Mouse (Mus musculus): ENCODE data around the gene Pla2g15. TPM values are rescaled to one million over a fixed set of nuclear protein-coding genes. Genes with fewer than 3 reads are reported as not detected.

Pla2g15 gene
- polyA plus RNA-seq, 1 experiment from 2014 or later: 6.5 TPM

DNA sequence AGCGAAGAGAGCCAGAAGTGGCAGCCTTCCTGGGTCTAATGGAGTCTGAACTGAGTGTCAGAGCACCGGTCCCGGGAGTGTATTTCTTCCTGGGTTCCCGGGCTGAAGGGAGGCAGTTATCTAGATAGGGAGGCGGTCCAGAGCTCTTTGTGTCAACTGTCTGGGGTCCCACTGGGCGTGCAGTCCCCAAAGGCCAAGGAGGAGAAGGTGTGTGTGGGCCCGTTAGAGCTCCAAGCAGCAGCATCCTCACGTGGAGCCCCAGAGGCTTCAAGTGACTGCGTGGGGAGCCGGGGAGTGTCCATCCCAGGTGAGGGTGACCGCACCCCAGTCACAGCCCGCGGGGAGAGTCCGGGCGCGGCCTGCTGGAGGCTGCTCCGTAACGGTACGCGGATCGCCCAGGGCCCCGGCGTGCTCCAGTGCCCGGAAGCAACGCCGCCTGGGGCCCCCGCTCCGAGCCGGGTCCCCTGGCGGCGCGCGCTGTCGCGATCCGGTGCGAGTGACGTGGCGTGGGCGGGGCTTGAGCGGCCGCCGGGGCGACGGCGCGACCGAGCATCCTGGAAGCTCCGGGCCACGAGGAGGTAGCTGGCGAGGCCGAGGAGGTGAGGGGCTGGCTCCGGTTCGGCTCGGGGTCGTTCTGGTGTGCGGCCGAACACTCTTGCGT, 18.3 kb downstream of the Pla2g15 start, which contains the start of gene Slc7a6:
Slc7a6 (plus strand) TSS at position 502 of the 661 bp plus-strand sequence.
- peak; percentile 85 for ATAC-seq (ENCODE audit: low FRiP score, low TSS enrichment)

DNA sequence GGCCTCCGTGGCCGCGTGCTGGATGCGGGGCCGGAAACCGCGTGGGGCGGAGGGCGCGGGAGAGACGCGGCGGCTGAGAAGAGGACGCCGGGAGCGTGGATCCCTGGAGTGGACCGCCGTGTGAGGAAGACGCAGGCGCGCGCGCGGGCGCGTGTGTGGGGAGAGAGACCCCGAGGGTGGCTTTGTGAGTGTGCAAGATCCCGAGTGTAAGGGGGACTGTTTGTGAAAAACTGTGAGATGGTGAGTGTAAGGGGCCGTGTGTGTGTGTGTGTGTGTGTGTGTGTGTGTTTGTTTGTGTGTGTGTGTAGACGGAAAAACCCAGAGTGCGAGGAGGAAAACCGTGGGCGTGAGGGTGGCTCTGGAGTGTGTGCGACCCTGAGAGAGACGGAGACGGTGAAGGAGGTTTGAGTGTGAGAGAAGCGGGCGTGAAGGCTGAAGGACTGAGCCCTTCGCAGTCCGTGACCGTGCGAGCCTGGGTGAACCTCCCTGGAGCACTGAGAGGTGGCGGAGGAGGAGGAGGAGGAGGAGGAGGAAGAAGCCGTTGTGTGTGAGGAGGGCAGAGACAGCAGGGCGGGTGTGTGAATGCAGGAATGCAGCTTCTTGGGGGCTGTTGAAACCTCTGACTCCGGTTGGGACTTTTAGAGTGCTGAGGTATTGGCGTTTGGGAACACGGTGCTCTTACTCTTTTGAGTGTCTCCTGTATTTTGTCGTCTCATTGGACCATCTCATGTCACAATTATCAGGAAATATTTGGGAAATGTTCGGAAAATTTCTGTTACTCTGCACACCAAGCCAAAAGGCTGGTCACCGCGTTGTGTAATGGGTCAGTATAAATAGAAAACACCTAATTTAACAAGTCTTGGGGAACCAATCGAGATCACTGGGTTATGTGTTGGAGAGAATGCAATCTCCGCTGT, 19.1 kb downstream of the Pla2g15 start:
- H3K4me1 ChIP-seq (ENCODE audit: control insufficient read depth, insufficient read depth, low read length): peaks cover 8% of the 10 kb centered on the region
- no peaks in the 10 kb centered on the region for H3K9me3 ChIP-seq (ENCODE audit: control insufficient read depth, low read length)
- H3K4me3 ChIP-seq (replicated peaks; ENCODE audit: low read depth, low read length): peak overlapping the region; percentile 77
- H3K4me2 ChIP-seq (ENCODE audit: low read length): peak overlapping the region; percentile 92
- H3K27me3 ChIP-seq (ENCODE audit: control insufficient read depth, insufficient read depth, low read length): no peaks in the 10 kb centered on the region
- DNase-seq (peak; percentile 86), ATAC-seq (ENCODE audit: low FRiP score, low TSS enrichment) (peak; percentile 78)
- peak overlapping the region; percentile 95 for H3K27ac ChIP-seq (replicated peaks; ENCODE audit: low read depth, low read length)
- no peaks in the 10 kb centered on the region for H3K36me3 ChIP-seq (ENCODE audit: control insufficient read depth, insufficient read depth, low read length)
- peak overlapping the region; percentile 93 for H3K9ac ChIP-seq (replicated peaks; ENCODE audit: low read length)
- 2% methylated on average over 54 of the region's 54 CpGs for WGBS

More for the DNA sequence above, 18.3 kb downstream of the Pla2g15 start, which contains the start of gene Slc7a6:
- peaks cover 6% of the 10 kb centered on the region for H3K36me3 ChIP-seq (ENCODE audit: control insufficient read depth, insufficient read depth, low read length)
- peak within 1 kb of the TSS; percentile 92 for H3K4me2 ChIP-seq (ENCODE audit: low read length)
- DNase-seq: peak; percentile 94
- no peaks in the 10 kb centered on the region for H3K9me3 ChIP-seq (ENCODE audit: control insufficient read depth, low read length)
- no peaks in the 10 kb centered on the region for H3K27me3 ChIP-seq (ENCODE audit: control insufficient read depth, insufficient read depth, low read length)
- peak within 1 kb of the TSS; percentile 95 for H3K27ac ChIP-seq (replicated peaks; ENCODE audit: low read depth, low read length)
- peak within 1 kb of the TSS; percentile 77 for H3K4me3 ChIP-seq (replicated peaks; ENCODE audit: low read depth, low read length)
- H3K4me1 ChIP-seq (ENCODE audit: control insufficient read depth, insufficient read depth, low read length): peaks cover 8% of the 10 kb centered on the region
- under 1% methylated on average over 58 of the region's 59 CpGs for WGBS
- peak within 1 kb of the TSS; percentile 93 for H3K9ac ChIP-seq (replicated peaks; ENCODE audit: low read length)

DNA sequence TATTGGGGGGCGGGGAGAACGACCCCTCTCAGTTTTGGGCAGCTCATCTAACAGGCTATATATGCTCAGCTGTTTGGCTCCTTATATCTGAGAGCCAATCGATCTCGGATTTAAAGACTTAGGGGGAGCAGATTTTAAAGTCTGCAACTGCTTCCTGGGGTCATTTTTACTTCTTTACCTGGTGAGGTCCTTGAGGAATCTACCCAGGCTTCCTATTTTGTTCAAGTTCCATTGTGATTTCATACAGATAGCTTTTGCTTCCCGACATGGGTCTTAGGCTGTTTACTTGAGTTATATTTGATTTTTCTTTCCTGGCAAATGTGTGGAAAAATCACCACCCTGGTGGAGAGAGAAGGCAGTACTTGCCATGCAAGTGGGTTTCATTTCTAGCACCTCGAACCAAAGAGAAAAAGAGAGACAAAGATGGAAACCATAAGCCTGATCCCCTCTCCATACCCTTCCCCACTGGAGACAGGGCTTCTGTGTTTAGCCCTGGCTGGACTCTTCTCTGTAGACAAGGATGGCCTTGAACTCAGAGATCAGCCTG, 19.8 kb downstream of the Pla2g15 start:
- 37% methylated on average over 6 of the region's 6 CpGs for WGBS
- Histone ChIP-seq H3K27me3 (ENCODE audit: control insufficient read depth, insufficient read depth, low read length) (no peaks in the 10 kb centered on the region), H3K27ac (replicated peaks; ENCODE audit: low read depth, low read length) (0 out of 2 replicates have a peak overlapping the region, but pooled peaks have one; percentile 95), H3K36me3 (ENCODE audit: control insufficient read depth, insufficient read depth, low read length) (no peaks in the 10 kb centered on the region), H3K4me2 (ENCODE audit: low read length) (peak overlapping the region; percentile 92), H3K4me1 (ENCODE audit: control insufficient read depth, insufficient read depth, low read length) (peaks cover 8% of the 10 kb centered on the region), H3K9ac (replicated peaks; ENCODE audit: low read length) (peak overlapping the region; percentile 93), H3K4me3 (replicated peaks; ENCODE audit: low read depth, low read length) (peak overlapping the region; percentile 77), H3K9me3 (ENCODE audit: control insufficient read depth, low read length) (no peaks in the 10 kb centered on the region)
- ATAC-seq (ENCODE audit: low FRiP score, low TSS enrichment) (no peak), DNase-seq (no peak)

DNA sequence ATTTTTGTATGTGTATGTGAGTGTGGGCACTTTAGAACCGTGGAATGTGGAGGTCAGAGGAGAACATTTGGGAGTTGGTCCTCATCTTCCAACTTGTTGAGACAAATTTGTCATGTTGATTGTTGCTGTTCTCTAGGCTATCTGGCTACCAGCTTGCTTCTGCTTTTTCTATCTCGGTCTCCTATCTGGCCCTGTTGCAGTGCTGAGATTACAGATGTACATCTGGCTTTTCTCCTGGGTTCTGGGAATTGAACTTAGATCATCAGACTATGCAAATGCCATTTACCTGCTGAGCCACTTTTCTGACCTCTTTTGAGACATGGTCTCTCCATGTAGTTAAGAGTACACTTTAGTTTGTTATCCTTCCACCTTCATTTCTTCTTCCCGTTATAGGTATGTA, 23.4 kb downstream of the Pla2g15 start:
- DNase-seq: no peak
- Histone ChIP-seq H3K9me3 (ENCODE audit: control insufficient read depth, low read length) (no peaks in the 10 kb centered on the region), H3K4me3 (replicated peaks; ENCODE audit: low read depth, low read length) (no peak overlapping the region), H3K4me1 (ENCODE audit: control insufficient read depth, insufficient read depth, low read length) (peaks cover 16% of the 10 kb centered on the region), H3K4me2 (ENCODE audit: low read length) (no peak overlapping the region), H3K27me3 (ENCODE audit: control insufficient read depth, insufficient read depth, low read length) (no peaks in the 10 kb centered on the region), H3K9ac (replicated peaks; ENCODE audit: low read length) (no peak overlapping the region), H3K36me3 (ENCODE audit: control insufficient read depth, insufficient read depth, low read length) (no peaks in the 10 kb centered on the region), H3K27ac (replicated peaks; ENCODE audit: low read depth, low read length) (no peak overlapping the region)
- ATAC-seq (ENCODE audit: low FRiP score, low TSS enrichment): no peak
- WGBS: 98% methylated on average over 3 of the region's 3 CpGs

DNA sequence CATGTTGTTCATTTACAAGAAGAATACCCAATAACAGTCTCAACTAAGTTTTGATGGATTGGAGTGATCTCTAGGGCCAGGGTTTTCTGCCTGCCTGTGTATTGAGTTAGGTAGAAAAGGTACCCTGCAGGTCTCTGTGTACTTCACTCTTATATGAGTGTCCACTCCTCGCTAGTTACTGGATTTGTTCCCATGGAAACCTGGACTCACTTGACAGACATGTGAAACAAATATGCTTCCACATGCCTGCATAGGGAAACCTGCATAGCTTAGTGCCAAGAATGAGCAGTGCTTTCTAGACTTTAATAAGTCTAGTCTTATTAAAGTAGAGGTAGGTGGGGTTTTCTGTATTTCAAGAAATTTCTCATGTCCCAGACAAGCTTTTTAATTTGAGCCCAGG, 26.7 kb downstream of the Pla2g15 start:
- Histone ChIP-seq H3K9ac (replicated peaks; ENCODE audit: low read length) (peak overlapping the region; percentile 12; the same call in 1 of the 2 replicates), H3K4me2 (ENCODE audit: low read length) (no peak overlapping the region), H3K27ac (replicated peaks; ENCODE audit: low read depth, low read length) (no peak overlapping the region; the same call in 1 of the 2 replicates), H3K36me3 (ENCODE audit: control insufficient read depth, insufficient read depth, low read length) (peaks cover 11% of the 10 kb centered on the region), H3K4me1 (ENCODE audit: control insufficient read depth, insufficient read depth, low read length) (peaks cover 8% of the 10 kb centered on the region), H3K27me3 (ENCODE audit: control insufficient read depth, insufficient read depth, low read length) (no peaks in the 10 kb centered on the region), H3K4me3 (replicated peaks; ENCODE audit: low read depth, low read length) (no peak overlapping the region), H3K9me3 (ENCODE audit: control insufficient read depth, low read length) (no peaks in the 10 kb centered on the region)
- no peak for ATAC-seq (ENCODE audit: low FRiP score, low TSS enrichment)
- DNase-seq: peak; percentile 46
- WGBS: 7% methylated on average over 1 of the region's 1 CpGs

DNA sequence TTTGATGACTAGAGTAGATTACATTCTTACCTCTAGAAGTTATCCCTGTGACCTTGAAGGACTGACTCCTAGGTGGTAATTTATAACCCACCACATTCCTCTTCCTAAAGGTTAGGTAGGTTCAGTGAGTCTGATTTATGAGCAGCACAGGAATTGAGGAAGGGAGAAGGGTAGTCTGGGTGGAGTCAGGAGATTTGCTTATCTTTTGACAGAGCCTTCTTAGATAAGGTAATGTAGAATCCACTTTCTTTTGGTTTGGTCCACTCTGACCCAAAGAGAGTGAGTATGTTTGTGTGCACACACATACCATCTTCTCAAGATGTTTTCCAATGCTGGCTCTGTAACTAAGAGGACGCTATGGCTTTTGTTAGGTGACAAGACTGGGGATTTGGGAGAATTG, 27.4 kb downstream of the Pla2g15 start:
- Histone ChIP-seq H3K4me2 (ENCODE audit: low read length) (no peak overlapping the region), H3K9me3 (ENCODE audit: control insufficient read depth, low read length) (no peaks in the 10 kb centered on the region), H3K36me3 (ENCODE audit: control insufficient read depth, insufficient read depth, low read length) (peaks cover 17% of the 10 kb centered on the region), H3K27ac (replicated peaks; ENCODE audit: low read depth, low read length) (no peak overlapping the region), H3K27me3 (ENCODE audit: control insufficient read depth, insufficient read depth, low read length) (no peaks in the 10 kb centered on the region), H3K4me1 (ENCODE audit: control insufficient read depth, insufficient read depth, low read length) (peaks cover 8% of the 10 kb centered on the region), H3K4me3 (replicated peaks; ENCODE audit: low read depth, low read length) (no peak overlapping the region), H3K9ac (replicated peaks; ENCODE audit: low read length) (no peak overlapping the region)
- no peak for ATAC-seq (ENCODE audit: low FRiP score, low TSS enrichment)
- 84% methylated on average over 1 of the region's 1 CpGs for WGBS
- DNase-seq: no peak

DNA sequence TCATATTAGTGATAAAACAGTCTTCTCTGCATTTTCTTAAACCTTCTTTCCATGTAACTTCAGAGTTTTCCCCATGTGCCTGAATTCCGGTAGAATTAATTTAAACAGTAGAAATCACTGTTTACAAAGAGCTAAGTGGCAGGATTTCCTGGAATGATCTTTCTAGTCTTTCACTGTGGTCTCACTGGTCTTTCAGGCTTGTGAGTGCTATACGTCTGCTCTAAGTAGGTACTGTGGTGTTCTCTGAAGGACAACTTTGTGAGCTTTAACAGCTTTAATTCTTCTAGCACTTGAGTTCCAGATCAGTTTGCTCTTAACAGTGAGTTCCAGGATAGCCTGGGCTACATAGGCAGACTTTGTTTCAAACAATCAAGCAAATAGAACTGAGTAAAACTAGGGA, 28.2 kb downstream of the Pla2g15 start:
- no peak overlapping the region for H3K9ac ChIP-seq (replicated peaks; ENCODE audit: low read length)
- peaks cover 17% of the 10 kb centered on the region for H3K36me3 ChIP-seq (ENCODE audit: control insufficient read depth, insufficient read depth, low read length)
- peaks cover 8% of the 10 kb centered on the region for H3K4me1 ChIP-seq (ENCODE audit: control insufficient read depth, insufficient read depth, low read length)
- no peaks in the 10 kb centered on the region for H3K27me3 ChIP-seq (ENCODE audit: control insufficient read depth, insufficient read depth, low read length)
- no peak overlapping the region for H3K4me2 ChIP-seq (ENCODE audit: low read length)
- DNase-seq (no peak), ATAC-seq (ENCODE audit: low FRiP score, low TSS enrichment) (no peak)
- no peak overlapping the region for H3K27ac ChIP-seq (replicated peaks; ENCODE audit: low read depth, low read length)
- WGBS: 83% methylated on average over 2 of the region's 2 CpGs
- H3K9me3 ChIP-seq (ENCODE audit: control insufficient read depth, low read length): no peaks in the 10 kb centered on the region
- H3K4me3 ChIP-seq (replicated peaks; ENCODE audit: low read depth, low read length): no peak overlapping the region

DNA sequence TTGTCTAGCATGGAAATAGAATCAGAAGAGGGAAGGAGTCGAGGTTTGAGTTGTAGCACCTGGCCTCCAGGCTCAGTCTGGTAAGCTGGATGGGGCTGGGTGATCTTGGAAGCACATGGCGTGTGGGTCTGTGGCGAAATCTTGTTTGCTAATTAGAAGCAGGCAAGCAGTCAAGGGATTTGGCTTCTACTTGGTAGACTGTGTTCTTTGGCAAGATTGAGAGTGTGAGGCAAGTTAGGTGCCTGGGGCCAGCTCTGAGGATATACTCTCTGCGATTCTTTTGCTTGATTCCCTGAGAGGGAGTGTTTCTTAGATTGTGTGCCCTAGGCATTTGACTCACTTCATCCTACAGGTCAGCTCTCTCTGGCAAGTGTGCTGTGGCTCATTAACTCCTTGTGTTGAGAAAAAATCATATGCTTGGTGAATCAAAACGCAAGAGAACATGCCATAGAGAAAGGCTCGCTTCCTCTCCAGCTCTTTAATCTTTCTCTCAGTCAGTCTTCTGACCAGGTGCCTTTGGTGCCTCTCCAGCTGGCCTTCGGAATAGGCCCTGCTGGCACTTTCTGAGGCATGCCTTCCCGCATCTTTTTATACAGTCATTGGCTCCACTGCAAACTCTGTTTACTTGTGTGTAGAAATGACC, 35.5 kb downstream of the Pla2g15 start:
- Histone ChIP-seq H3K9me3 (ENCODE audit: control insufficient read depth, low read length) (no peaks in the 10 kb centered on the region), H3K4me3 (replicated peaks; ENCODE audit: low read depth, low read length) (no peak overlapping the region), H3K4me1 (ENCODE audit: control insufficient read depth, insufficient read depth, low read length) (no peaks in the 10 kb centered on the region), H3K27me3 (ENCODE audit: control insufficient read depth, insufficient read depth, low read length) (no peaks in the 10 kb centered on the region), H3K4me2 (ENCODE audit: low read length) (no peak overlapping the region), H3K27ac (replicated peaks; ENCODE audit: low read depth, low read length) (no peak overlapping the region), H3K36me3 (ENCODE audit: control insufficient read depth, insufficient read depth, low read length) (peaks cover 44% of the 10 kb centered on the region), H3K9ac (replicated peaks; ENCODE audit: low read length) (no peak overlapping the region)
- DNase-seq (no peak), ATAC-seq (ENCODE audit: low FRiP score, low TSS enrichment) (no peak)
- WGBS: 93% methylated on average over 8 of the region's 8 CpGs

Data from midbrain, embryonic 14.5 days (tissue).